10 mouse cellular contexts compared by ENCODE assay signal in genomic region chr13:63186217-63186616, GRCm38 (mm10).
DNase-seq lines count a peak whose midpoint lies in the region; ATAC-seq and TF ChIP-seq lines count a peak whose summit lies in the region.
"Had no signal": no experiment of that assay in that cellular context is flagged by ENCODE, and none has a peak within 500 bp of the region (broad histone marks: within the 10 kb centered on the region; RNA-seq: fewer than 3 reads in every experiment).

No protein-coding gene starts in this region.

- DNase-seq in kidney, adult 18-20 months = no peak
- DNase-seq in urinary bladder, postnatal 4 days (ENCODE audit: low spot score in 2 of 2) = no peak
- no peak for DNase-seq in gastrocnemius, adult 2 months
- DNase-seq: adrenal gland, postnatal 25 days; cerebellum, adult 9-11 months had no signal

- TF ChIP-seq CTCF in embryonic fibroblast, embryonic 13.5 days (IDR thresholded peaks at IDR 0.05; ENCODE audit: borderline replicate concordance, insufficient read depth, low read length) = no peak
- TF ChIP-seq CTCF in gastrocnemius, adult 2 months (IDR thresholded peaks at IDR 0.05) = no peak

- H3K4me3 ChIP-seq in kidney, embryonic 16.5 days (ENCODE audit: low read length) = no peak overlapping the region
- H3K4me3 ChIP-seq in embryonic fibroblast, embryonic 13.5 days (ENCODE audit: insufficient read depth, low read length) = no peak overlapping the region
- no peak overlapping the region for H3K4me3 ChIP-seq in limb, embryonic 12.5 days (replicated peaks)
- no peak overlapping the region for H3K4me3 ChIP-seq in neural tube, embryonic 15.5 days (replicated peaks)
- no peak overlapping the region for H3K4me3 ChIP-seq in gastrocnemius, adult 2 months

- intact Hi-C loops in gastrocnemius, adult 2 months (cut with DNase I) = loop anchor here (5.0 kb wide), 1 partner anchor 51 kb away; no protein-coding TSS in a partner anchor

- no peak for TF ChIP-seq POLR2A in embryonic fibroblast, embryonic 13.5 days (IDR thresholded peaks at IDR 0.05; ENCODE audit: low read depth, low read length)

- H3K36me3 ChIP-seq in kidney, embryonic 16.5 days (ENCODE audit: insufficient read depth, low read length) = no peaks in the 10 kb centered on the region
- H3K36me3 ChIP-seq in limb, embryonic 12.5 days = no peaks in the 10 kb centered on the region
- no peaks in the 10 kb centered on the region for H3K36me3 ChIP-seq in neural tube, embryonic 15.5 days

- no peak overlapping the region for H3K9ac ChIP-seq in kidney, embryonic 16.5 days (replicated peaks; ENCODE audit: low read length)
- H3K9ac ChIP-seq in limb, embryonic 12.5 days (replicated peaks) = no peak overlapping the region
- H3K9ac ChIP-seq in neural tube, embryonic 15.5 days (replicated peaks) = no peak overlapping the region

- no peaks in the 10 kb centered on the region for H3K9me3 ChIP-seq in kidney, embryonic 16.5 days (ENCODE audit: low read length)
- H3K9me3 ChIP-seq in limb, embryonic 12.5 days = no peaks in the 10 kb centered on the region
- no peaks in the 10 kb centered on the region for H3K9me3 ChIP-seq in neural tube, embryonic 15.5 days (replicated peaks)

- 72% methylated on average over 4 of the region's 4 CpGs for WGBS in kidney, embryonic 16.5 days
- WGBS in limb, embryonic 12.5 days = 82% methylated on average over 4 of the region's 4 CpGs
- WGBS in neural tube, embryonic 15.5 days = 57% methylated on average over 4 of the region's 4 CpGs

- no peak for ATAC-seq in kidney, embryonic 16.5 days (ENCODE audit: low FRiP score, low TSS enrichment)
- ATAC-seq in limb, embryonic 12.5 days (ENCODE audit: insufficient number of reproducible peaks, insufficient read depth, low FRiP score, low TSS enrichment, low read depth) = no peak
- ATAC-seq in neural tube, embryonic 15.5 days (ENCODE audit: low FRiP score) = peak; percentile 24; the same call in 1 of the 2 replicates
- ATAC-seq: inflammation-experienced regulatory T-cells, adult 6 months had no signal

- H3K27ac ChIP-seq in kidney, embryonic 16.5 days (ENCODE audit: low read length) = peak overlapping the region; percentile 90
- peak overlapping the region; percentile 96 for H3K27ac ChIP-seq in embryonic fibroblast, embryonic 13.5 days (ENCODE audit: insufficient read depth, low read length)
- peak overlapping the region; percentile 92 for H3K27ac ChIP-seq in limb, embryonic 12.5 days
- H3K27ac ChIP-seq in neural tube, embryonic 15.5 days (replicated peaks) = no peak overlapping the region
- H3K27ac ChIP-seq in gastrocnemius, adult 2 months = no peak overlapping the region

- H3K4me2 ChIP-seq in kidney, embryonic 16.5 days (replicated peaks; ENCODE audit: low read depth, low read length) = no peak overlapping the region
- no peak overlapping the region for H3K4me2 ChIP-seq in limb, embryonic 12.5 days
- H3K4me2 ChIP-seq in neural tube, embryonic 15.5 days = no peak overlapping the region

- H3K4me1 ChIP-seq in kidney, embryonic 16.5 days (ENCODE audit: insufficient read depth, low read length) = peaks cover 47% of the 10 kb centered on the region
- H3K4me1 ChIP-seq in embryonic fibroblast, embryonic 13.5 days (ENCODE audit: control insufficient read depth, insufficient read depth, low read length) = peaks cover 34% of the 10 kb centered on the region
- peaks cover 59% of the 10 kb centered on the region for H3K4me1 ChIP-seq in limb, embryonic 12.5 days (replicated peaks)
- peaks cover 15% of the 10 kb centered on the region; the same call in 1 of the 2 replicates for H3K4me1 ChIP-seq in neural tube, embryonic 15.5 days

- no peaks in the 10 kb centered on the region for H3K27me3 ChIP-seq in kidney, embryonic 16.5 days (ENCODE audit: insufficient read depth, low read length)
- no peaks in the 10 kb centered on the region for H3K27me3 ChIP-seq in limb, embryonic 12.5 days
- no peaks in the 10 kb centered on the region for H3K27me3 ChIP-seq in neural tube, embryonic 15.5 days (replicated peaks)

Comparison
In these comparisons a context has a peak if more than half of its experiments do, and no peak if none do; other contexts are left out.
1. H3K27ac ChIP-seq: peak in kidney, embryonic 16.5 days (single experiment), embryonic fibroblast, embryonic 13.5 days (single experiment) and limb, embryonic 12.5 days (single experiment); none in neural tube, embryonic 15.5 days (single experiment) and gastrocnemius, adult 2 months (single experiment).